Mouse (Mus musculus) WW6 (cell line): ENCODE measurements around the gene Tfap4.
"Not testable (repeated sequence)": the region's sequence is repeated elsewhere in the genome, so short reads cannot be mapped to it uniquely, and the experiment has no call there.

Experiments used
- DNase-seq: peaks from one replicate; pipeline ENCODE4 v3.0.0-alpha.2; 2013; ENCODE audit warnings: low read depth, low spot score

The Tfap4 gene

DNA sequence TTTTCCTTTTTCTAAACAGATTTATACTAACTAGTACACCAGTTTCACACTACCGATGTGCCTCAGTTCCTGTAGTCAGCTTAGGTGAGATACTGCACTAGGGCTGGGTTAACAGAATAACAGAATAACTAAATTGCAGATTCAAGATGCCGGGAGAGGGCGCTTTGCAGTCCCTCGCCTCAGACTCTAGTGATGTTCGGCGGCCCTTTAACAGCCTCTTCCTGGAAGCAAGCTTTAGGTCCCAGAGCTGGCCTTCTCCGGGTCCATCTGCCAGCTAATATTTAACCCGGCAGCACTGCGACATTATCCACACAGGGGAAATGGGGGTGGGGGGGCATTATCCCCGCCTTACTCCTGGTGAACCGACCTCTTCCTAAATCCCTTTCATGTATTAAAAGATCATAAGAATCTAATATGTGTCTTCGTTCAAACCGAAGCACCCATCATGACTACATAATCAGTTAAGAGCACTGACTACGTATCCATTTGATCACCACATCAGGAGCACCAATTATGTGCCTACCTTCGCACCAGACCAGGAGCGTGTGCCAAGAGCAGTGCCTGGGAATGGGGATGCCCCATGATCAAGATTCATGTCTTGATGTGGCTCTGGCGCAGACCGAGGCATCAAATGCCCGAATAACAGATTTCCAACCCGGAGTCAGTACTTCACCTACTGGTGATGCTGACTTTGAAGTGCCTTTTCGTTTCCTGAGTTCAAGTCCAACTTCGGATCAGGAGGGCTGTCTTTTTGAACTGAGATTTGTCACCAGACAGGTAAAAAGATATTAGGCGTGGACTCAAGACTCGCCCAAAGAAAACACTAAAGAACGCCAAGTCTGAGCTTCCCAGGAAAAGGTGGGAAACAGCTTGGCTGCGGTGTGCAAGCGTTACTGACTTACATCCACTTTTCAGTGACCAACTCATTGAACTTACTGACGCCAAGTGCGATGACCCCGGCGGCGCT is 33.5 kb upstream of the Tfap4 start:
- DNase-seq: no peak

DNA sequence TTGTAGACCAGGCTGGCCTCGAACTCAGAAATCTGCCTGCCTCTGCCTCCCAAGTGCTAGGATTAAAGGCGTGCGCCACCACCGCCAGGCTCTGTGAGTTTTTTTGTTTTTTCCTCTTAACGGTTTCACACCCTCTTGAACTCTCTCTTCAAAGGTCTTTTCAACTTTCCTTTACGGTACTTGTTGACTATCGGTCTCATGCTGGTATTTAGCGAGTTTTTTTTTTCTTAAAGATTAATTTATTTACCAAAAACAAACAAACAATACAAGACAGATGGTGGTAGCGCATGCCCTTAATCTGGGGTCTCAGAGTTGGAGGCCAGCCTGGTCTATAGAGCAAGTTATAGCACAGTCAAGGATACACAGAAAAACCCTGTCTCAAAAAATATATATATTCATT is 30.6 kb upstream of the Tfap4 start:
- DNase-seq: no peak

DNA sequence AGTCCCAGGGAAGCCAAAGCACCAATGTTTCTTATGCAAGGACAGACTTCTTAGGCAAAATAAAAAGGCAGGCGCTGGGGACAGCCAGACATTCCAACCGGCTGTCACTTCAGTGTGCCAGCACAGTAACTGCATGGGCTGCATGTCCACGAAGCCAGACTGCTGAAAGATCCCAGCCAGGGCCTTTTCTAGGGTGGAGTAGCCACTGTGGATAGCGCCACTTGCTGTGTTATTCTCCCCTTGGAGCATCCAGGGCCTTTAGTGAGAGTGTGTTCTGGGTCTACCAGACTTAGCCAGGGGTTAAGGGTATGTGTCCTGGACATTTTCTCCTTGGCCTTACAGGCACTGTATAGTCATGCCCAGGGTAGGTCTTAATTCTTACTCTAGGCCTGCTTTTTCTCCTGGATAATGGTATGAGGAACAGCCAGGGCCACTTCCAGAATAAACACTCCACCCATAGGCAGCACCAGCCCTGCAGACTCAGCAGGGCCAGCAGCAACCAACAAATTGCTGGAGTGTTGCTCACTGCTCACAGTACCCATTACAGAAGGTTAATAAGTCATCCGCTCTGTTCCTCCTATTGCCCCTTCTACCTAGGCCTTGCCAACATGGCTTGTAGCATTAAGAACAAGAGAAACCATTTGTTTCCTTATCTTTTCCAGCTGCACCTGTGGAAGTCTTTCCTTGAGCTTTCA is 28.0 kb upstream of the Tfap4 start:
- DNase-seq: no peak

DNA sequence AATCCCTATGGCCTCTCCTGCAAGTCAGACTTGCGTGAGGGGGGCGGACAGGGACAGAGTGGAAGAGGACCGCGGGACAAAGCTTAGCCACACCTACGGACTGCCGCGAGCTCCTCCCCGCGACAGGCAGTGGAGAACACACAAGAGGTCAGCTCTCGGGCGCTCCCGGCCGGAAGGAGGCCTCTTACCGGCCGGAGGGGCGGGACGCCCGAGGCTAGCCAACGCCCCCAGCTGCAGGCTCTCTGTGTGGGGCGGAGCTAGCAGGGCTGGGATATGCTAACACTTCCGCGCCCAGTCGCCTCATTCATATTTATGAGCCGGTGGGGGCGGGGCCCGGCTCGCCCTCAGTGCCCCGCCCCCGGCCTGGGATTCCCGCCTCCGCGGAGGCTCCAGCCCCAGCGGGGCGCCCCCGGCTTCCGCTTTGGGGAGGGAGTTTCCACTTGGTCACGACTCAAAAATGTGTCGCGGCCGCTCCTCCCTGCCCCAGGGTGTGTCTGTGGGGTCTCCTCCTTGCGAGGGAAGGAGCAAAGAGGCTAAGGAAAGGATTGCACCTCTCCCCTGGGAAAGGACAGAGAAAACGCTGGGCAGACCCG is 27.0 kb upstream of the Tfap4 start:
- DNase-seq: peak; percentile 93

DNA sequence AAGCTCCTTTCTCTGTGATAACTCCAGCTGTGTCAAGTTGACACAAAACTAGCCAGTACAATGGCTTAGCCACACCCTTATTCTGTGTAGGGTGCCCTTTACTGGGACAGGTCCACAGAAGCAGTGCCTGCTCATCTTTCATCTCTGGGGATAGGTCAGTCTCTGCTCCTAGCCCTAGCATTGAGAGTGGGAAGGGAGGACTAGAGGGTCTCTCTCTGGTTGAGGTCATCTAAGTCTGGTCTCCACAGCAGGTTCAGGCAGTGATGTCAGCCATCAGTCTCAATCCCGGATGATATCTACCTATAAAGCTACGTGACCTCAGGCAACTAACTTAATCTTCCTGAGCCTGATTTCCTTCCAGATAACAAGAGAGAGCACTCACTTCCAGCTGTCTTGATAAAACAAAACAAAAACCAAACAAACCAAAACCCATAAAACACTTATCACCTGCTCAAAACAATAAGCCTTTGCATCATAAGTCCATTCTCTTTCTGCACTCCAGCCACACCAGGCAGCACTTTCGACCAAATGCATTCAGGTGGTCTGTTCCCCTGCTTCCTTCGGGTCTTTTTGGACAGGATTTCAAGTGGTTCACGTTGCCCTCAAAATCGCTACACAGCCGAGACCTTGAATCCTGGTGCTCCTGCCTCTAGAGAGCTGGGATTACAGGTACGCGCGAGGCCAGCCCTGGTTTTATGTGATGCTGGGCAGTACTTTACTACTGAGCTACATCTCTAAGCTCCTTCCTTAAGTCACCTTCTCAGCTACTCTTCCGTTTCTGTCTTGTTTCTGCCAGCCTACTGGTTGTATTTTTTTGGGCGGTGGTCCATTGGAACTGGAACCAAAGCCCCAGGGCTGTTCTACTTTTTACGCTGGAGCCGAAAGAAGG is 26.2 kb upstream of the Tfap4 start:
- no peak for DNase-seq

DNA sequence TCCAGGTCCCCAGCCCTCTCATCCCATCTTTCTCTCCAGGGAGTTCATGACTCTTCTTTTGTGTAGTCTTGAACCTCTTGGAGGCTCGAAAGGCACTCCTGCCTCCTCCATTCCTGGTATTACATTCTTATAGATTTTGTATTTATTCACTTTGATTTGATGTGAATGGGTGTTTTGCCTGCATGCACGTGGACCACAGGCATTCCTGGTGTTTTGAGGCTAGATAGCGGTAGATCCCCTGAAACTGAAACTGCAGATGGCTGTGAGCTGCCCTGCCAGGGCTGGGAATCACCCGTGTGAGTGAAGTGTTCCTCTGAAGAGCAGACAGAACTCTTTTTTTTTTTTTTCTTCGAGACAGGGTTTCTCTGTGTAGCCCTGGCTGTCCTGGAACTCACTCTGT is 24.8 kb upstream of the Tfap4 start:
- DNase-seq: no peak

DNA sequence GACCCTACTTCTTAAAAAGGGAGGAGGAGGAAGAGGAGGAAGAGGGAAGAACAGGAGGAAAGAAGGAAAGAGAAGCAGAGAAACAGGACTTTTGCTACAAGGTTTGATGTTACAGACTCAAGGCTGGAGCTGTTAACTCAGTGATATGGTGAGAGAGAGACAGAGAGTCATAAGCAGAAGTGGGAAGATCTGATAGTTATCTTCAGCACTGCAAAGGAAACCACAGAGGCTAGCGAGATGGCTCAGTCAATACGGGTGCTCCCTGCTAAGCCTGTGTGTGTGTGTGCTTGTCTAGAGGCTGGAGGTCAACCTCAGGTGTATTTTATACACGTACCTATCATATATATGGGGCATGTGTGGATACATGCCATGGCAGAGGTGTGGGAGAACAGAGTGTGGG is 24.2 kb upstream of the Tfap4 start:
- no peak for DNase-seq

DNA sequence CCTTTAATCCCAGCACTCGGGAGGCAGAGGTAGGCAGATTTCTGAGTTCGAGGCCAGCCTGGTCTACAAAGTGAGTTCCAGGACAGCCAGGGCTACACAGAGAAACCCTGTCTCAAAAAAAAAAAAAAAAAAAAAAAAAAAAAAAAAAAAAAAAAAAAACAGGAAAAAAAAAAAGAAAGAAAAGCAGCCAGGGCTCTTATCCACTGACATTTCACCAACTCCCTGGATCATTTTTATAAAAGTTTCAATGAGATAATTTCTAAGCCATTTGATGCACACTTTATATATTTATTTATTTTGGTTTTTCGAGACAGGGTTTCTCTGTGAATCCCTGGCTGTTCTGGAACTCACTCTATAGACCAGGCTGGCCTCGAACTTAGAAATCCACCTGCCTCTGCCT is 21.5 kb upstream of the Tfap4 start:
- DNase-seq: not testable (repeated sequence)

DNA sequence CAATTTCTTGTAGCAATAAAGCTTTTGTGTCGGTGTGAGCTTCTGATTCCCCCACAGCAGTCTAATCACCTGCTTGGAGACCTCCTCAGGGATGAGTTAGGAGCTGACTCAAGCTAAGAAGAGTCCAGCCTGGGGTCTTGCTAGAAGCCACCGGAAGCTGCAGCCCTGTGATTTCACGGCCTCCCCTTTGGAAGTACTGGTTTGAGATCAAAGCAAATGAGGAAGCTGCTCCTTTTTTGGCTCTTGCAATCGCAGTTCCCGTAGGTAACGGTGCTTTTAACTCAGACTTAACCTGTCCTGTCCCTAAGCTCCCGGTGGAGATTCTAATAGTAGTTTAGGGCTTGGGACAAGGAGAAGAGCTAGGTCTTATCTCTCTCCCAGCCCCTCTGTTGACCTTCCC is 19.0 kb upstream of the Tfap4 start:
- no peak for DNase-seq

DNA sequence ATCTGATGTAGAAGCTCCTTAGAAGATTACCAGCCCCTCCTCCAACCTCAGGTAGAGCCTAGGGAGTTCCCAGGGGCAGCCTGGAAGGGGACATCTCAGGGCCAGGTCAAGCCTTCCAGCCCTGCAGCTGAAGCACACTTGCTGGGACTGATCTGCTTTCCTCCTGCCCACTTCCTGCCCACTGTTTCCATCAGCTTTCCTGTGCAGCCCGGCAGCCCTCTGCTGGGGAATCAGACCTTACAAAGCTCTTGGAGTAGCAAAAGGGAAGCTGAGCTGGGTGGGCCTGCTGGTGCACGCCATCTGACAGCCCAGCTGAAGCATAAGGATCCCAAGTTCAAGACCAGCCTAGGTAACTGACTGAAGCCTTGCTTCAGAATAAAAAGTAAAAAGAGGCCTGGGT is 17.2 kb upstream of the Tfap4 start:
- DNase-seq: no peak

DNA sequence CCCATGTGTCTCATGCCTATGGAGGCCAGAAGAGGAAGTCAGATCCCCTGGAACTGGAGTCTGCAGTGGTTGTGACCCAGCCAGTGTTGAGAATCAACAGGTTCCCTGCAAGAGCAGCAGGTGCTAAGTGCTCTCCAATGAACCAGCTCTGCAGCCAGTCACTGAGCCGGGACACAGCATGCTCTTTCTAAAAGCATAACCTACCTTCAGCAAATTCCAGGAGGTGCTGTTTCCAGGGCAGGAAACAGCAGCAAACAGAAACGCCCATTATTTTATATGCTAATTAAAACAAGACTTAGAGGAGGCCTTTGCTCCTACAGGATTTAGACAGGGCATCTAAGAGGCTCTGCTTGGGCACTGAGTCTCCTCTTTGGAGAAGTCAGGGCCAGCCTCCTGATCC is 16.4 kb upstream of the Tfap4 start:
- no peak for DNase-seq

DNA sequence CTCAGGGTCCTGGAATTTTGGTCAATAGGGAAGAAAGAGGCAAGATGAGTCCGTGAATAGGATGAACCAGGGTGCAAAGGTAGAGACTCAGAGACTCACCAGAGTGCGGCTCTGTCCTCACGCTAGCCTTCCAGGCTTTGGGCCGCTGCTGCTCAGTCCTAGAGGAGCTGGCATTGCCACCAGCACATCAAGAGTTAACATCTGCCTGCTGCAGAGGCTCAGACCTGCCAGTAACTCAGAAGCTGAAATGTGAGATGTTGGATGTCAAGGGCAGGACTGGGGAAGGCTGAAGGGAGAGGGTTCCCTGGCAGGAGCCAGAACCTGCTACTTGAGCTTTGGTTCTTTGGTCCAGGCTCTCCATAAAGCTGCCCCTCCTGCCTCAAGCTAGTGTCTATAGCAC is 11.1 kb upstream of the Tfap4 start:
- DNase-seq: no peak

DNA sequence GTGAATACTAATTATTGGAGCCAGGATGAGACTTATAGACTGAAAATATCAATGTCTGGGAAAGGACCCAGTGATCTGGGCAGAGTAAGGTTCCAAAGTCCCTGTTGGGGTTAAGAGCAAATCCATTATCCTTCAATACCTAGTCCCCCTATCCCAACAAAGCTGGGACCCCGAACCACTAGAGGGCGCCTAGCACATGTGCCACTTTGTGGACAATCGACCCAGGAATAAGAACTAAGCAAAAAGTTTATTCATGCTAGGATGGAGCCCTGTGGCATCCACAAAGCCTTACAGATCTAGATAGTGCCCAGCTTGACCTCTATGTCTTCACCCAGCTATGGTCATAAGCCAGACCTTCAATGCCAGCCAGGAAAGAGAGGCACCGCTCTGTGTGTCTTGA is 8.3 kb upstream of the Tfap4 start:
- peak; percentile 61 for DNase-seq

DNA sequence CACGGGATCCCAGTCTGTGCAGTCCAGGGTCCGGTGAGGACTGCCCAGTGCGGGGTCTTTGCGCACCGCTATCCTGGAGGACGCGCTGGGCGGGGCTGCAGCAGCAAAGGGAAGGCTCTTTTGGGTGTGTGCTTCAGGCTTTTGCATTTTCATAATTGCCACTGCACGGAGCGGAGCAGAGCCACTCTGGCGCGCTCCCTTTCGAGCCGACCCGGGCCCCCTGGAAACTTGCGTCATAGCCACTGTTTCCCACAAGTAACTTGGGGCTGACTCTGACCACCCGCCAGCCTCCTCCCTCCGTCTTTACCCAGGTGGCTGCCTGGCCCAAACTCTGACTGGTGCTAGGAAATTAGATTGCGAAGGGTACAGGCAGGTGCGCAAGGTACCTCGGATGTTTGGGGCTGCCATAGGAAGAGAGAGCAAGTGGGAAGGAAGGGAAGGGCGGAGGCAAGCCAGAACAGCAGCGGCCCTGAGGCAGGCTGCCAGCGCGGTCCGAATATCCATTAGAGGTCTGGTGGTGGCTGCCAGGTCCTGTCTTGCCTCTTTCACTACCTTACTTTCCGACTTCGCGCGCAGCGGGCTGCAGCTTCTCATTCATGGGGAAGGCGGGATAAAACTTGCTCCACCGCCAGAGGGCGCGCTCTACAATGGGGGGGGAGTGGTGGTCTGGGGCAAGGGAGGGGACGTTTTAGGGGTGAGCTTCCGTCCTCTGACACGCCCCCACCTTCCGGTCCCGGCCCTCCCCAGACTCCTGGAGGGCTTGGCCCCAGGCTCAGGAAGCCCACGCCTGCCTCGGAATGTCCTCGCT is 695 bp upstream of the Tfap4 start:
- peak; percentile 87 for DNase-seq

DNA sequence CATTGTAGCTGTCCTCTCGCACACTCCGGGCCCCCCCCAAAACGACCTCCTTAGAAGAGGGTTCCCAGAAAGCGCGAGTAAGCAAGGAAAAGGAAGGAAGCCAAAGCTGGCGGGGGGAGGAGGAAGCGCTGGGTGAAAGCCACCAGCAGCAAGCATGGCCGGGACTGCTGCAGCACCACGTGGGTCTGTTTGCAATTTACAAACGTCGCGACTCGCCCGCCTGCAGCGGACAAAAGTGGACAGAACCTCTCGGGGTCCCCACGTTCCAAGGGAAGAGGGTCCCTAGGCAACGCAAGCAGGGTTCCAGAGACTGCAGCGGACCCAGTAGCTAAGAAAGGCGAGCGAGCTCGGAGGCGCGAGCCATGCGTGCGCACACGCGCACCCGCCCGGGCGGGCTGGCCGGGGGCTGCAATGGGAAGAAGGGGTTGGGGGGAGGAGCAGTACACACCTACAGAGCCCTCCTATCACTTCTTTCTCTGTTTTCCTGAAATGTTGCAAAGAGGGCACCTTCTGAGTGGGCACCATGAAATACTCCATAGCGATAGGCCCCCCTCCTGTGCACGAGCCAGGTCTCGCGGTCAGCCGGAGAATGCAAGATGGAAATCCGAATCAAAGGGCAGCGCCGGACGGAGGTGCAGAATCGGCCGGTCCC is 548 bp downstream of the Tfap4 start:
- DNase-seq: no peak

DNA sequence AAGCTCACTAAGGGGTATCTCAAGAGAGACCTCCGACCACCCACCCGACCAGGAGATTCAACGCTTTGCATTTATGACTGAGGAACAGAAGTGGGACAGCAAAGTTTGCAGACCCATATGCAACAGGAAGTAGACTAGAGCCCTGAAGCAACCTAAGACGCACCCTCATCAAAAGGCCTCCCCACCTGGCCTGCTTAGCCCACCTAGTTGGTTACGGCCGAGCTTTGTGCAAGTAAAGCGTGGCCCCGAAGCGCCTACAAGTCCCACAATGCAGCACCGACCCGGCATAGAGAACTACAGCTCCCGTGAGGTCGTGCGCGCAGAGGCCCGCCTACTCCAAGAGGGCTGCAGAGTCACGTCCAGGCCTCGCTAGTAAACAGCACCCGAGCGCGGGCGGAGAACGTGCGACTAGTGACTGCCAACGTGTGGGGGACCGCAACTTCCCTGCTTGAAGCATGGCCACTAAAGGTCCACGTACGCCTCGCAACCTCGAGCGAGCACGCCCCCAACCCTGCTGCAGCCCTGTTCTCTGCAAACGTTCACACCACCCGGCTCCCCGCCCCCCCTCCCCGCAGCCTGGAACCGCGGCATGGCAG is 1.2 kb downstream of the Tfap4 start:
- DNase-seq: peak; percentile 84

DNA sequence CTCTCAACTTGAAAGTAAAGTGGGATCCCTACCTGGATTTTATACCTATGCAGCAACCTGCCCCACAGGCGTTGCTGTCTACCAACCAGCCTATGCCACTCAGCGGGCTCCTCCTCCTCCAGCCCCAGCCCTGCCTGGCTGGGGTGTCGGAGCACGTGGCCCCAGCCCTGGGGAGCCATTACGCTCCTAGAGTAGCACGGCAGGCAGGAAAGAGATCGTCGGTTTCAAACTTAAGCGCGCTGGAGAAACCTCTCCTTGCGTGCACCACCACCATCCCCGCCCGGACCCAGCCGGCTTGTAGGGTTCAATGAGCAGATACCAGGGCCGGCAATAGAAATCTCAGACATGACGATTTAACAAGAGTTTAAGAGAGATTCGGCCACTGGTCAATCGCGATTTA is 1.7 kb downstream of the Tfap4 start:
- DNase-seq: no peak

DNA sequence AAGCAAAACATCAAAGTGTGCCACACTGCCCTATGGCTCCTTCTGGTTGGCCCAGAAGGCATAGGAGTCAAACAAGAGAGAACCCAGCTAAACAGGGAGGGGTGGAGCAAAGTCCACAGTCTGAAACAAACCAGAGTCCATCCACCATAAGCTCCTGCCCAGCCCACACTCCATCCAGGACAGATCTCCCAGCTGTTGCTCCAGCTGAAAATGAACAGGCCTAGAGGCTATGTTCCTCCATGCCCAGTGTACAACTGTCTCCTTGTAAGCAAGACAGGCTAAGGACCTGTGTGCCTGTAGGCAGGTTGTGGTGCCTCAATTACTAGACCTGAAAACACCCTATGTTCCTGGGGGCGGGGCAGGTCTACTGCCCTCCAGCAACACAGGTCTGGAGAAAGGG is 2.6 kb downstream of the Tfap4 start:
- no peak for DNase-seq

DNA sequence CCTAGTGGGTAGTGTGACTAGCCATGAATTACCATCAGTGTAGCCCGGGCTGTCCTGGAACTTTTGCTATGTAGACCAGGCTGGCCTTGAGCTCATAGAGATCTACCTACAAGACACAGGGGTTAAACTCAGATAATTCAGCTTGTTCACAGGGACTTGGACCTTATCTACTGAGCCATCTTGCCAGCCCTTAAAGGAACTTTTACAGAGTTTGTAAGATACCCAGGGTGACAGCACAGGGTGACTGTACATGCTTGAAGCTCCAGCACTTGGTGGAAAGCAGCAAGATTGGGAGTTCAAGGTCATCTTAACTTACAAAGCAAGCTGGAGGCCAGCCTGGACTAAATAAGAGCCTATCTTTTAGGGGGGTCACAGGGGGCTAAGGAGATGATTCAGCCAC is 4.1 kb downstream of the Tfap4 start:
- DNase-seq: no peak
